Mouse (Mus musculus) G1E (cell line): ENCODE data around the gene Cysrt1. TPM values are rescaled to one million over a fixed set of nuclear protein-coding genes. Genes with fewer than 3 reads are reported as not detected.
A peak's percentile ranks its signal among the peaks of the same experiment; 100 is the strongest.

ENCODE experiments used
- ATAC-seq: 2 replicates; pipeline ENCODE4 v1.8.0; 2016; ENCODE audit warnings: mild to moderate bottlenecking; ENCODE audit not compliant: insufficient number of reproducible peaks, poor library complexity, low FRiP score, severe bottlenecking; ENCODE audit errors: extremely low read depth
- DNase-seq: peaks from one replicate; pipeline ENCODE4 v3.0.0; 2012; ENCODE audit warnings: low spot score
- H3K27me3 ChIP-seq: 2 replicates; pipeline ENCODE4 v1.6.1; 2012; ENCODE audit warnings: mild to moderate bottlenecking, low read length, inconsistent platforms; ENCODE audit not compliant: insufficient read depth
- H3K36me3 ChIP-seq: replicated peaks from 2 replicates; pipeline ENCODE3; 2012; ENCODE audit warnings: mild to moderate bottlenecking, inconsistent platforms
- H3K4me1 ChIP-seq: 2 replicates; pipeline ENCODE4 v1.6.1; 2012; ENCODE audit warnings: low read depth, low read length, inconsistent platforms, mixed read lengths; ENCODE audit not compliant: insufficient read depth
- H3K4me3 ChIP-seq: 2 replicates; pipeline ENCODE4 v1.5.1; 2012; ENCODE audit warnings: low read depth, mild to moderate bottlenecking, inconsistent platforms, low read length, moderate library complexity, mixed read lengths
- H3K9me3 ChIP-seq: replicated peaks from 2 replicates; pipeline ENCODE4 v1.6.1; 2012; ENCODE audit warnings: inconsistent platforms
- CTCF ChIP-seq: IDR thresholded peaks from 2 replicates; pipeline ENCODE4 v1.5.1; 2012; ENCODE audit warnings: low read depth, low read length, inconsistent platforms, mixed read lengths
- GATA1 ChIP-seq: IDR thresholded peaks from 2 replicates; pipeline ENCODE4 v1.6.1; 2012; ENCODE audit warnings: borderline replicate concordance, low read length, inconsistent platforms, mixed read lengths
- GATA2 ChIP-seq: IDR thresholded peaks from 2 replicates; pipeline ENCODE4 v1.6.1; 2012; ENCODE audit warnings: low read depth, low read length, inconsistent platforms, borderline replicate concordance
- POLR2AphosphoS5 ChIP-seq: IDR thresholded peaks from 2 replicates; pipeline ENCODE4 v1.6.1; 2012; ENCODE audit warnings: low read depth, low read length, inconsistent platforms; ENCODE audit not compliant: insufficient replicate concordance
- TAL1 ChIP-seq: conservative IDR thresholded peaks from 2 replicates; pipeline ENCODE4 v1.6.1; 2012; ENCODE audit warnings: low read depth, low read length, inconsistent platforms, mixed read lengths
- polyA plus RNA-seq: library from polyadenylated mRNA; stranded (reverse); fragments of >175 nt; gene quantifications from 2 replicates; pipeline ENCODE4 v1.2.3, GENCODE M21; 2012
- total RNA-seq, 2 experiments: library from RNA; stranded (forward) in 1 of 2; stranded (reverse) in 1 of 2; fragments of 200-1000 nt in 1 of 2; fragments of >200 nt in 1 of 2; fragmentation: Nextera tagmentation in 1 of 2; gene quantifications; 2 replicates each; pipeline ENCODE4 v1.2.3; 2014 to 2017

The Cysrt1 gene
- total and polyA plus RNA-seq, 3 experiments: not detected

DNA sequence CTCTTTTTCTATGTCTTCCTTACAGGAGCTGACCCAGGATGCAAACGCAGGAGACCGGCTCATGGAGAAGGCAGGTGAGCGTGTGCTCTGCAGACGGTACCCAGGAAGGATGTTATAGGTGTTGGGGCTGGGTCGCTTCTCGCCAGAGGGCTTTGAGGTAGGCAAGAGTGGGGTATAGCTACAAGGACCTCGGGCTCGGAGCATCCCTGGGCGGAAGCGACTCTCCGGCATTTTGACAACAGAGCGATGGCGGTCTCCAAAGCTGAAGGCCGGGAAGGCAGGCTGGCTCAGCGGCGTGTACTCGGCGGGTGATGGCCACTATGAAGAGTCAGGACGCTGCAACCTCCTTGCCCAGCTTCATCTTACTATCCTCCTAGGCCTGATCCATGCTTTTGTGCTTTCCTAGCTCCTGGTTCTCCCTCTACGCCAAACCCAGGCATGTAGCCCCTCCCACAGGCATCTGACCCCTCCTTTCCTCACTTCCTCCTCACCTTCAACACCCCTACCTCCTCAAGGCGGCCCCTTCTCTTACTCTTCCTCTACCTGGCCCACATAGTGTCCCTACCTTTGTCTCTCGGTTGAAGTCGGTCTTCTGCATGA lies 28.9 kb downstream of the Cysrt1 start:
- peaks cover 20% of the 10 kb centered on the region for H3K36me3 ChIP-seq
- ATAC-seq: no peak
- DNase-seq: no peak
- H3K9me3 ChIP-seq: no peaks in the 10 kb centered on the region
- H3K4me3 ChIP-seq: no peak overlapping the region
- peaks cover 42% of the 10 kb centered on the region for H3K4me1 ChIP-seq
- no peak for TF ChIP-seq GATA2
- no peak for TF ChIP-seq GATA1
- no peak for TF ChIP-seq TAL1
- TF ChIP-seq POLR2AphosphoS5: no peak
- no peak for TF ChIP-seq CTCF
- H3K27me3 ChIP-seq: peaks cover 17% of the 10 kb centered on the region

DNA sequence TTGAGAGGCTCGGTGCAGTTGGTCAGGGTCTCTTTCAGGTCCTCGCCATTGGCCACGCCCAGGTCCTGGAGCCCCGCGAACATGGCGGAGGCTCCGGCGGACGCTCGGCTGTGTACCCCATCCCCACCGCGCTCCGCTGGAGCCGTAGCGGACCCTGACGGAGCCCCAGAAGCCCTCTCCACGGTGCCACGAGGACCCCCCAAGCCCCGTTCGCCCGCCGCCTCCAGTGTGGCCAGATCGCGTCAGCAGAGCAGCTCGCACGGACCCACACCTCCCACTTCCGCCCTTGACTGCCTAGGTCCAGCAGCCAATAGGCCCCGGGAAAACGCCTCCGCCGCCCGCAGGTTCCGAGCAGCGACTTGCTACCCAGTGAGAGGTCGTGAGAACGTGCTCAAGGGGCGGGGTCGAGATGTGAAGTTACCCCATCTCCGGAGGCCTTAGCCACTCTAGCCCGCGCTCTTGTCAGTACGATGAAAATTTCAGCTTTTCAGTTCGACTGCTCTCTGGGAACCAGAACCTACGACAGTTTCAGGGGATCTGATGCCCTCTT lies 31.1 kb downstream of the Cysrt1 start, which contains the start of gene Nelfb:
Gene Nelfb (minus strand): TSS at position 369 of the 550 bp plus-strand sequence.
- Histone ChIP-seq H3K4me3 (peak within 1 kb of the TSS; percentile 90), H3K4me1 (peaks cover 58% of the 10 kb centered on the region), H3K27me3 (peaks cover 14% of the 10 kb centered on the region), H3K36me3 (peaks cover 42% of the 10 kb centered on the region), H3K9me3 (no peaks in the 10 kb centered on the region)
- ATAC-seq (peak; percentile 83), DNase-seq (peak; percentile 91)
- TF ChIP-seq GATA1 (no peak), GATA2 (no peak), TAL1 (no peak), POLR2AphosphoS5 (no peak), CTCF (no peak)

DNA sequence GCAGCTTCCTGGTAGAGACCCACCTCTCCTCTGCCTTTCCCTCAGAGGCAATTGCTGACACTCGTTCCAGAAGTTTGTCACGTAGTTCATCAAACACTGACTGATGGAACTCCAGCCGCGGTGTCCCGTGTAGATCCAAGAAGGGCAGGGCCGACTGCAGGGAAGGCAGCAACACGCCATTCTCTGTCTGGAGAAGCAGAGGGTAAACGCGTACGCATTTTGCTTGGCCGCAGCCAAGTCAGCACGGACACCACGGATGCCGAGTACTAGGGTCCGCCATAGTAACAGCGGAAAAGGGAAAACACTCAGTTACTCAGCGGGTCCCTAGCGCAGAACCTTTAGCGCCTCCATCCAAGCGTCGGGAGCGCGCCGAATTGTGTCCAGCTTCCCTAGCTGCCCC lies 31.6 kb downstream of the Cysrt1 start:
- Histone ChIP-seq H3K36me3 (peaks cover 47% of the 10 kb centered on the region), H3K27me3 (peaks cover 9% of the 10 kb centered on the region), H3K9me3 (no peaks in the 10 kb centered on the region), H3K4me3 (peak overlapping the region; percentile 90), H3K4me1 (peaks cover 63% of the 10 kb centered on the region)
- DNase-seq (no peak), ATAC-seq (no peak)
- TF ChIP-seq POLR2AphosphoS5 (no peak), GATA2 (no peak), TAL1 (no peak)

DNA sequence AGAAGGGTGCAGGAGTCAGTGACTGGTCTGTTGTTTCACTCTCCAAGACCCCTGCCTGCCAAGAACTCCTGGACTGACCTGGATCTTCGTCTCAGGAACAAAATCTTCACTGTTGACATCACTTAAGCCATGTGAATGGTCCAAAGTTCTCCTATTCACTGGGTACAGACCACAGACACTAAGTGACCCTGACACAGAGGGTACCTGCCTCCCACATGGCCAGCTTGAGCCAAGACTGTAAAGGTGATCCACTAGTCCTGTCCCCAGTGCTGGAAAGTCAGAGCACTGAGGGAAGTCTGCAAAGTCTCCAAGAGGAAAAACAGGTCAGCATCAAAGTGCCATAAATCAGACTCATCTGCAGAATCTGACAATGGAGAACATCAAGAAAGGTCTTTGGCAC lies 34.7 kb downstream of the Cysrt1 start:
- no peak for ATAC-seq
- Histone ChIP-seq H3K4me1 (peaks cover 53% of the 10 kb centered on the region), H3K9me3 (no peaks in the 10 kb centered on the region), H3K36me3 (peaks cover 78% of the 10 kb centered on the region), H3K4me3 (no peak overlapping the region), H3K27me3 (no peaks in the 10 kb centered on the region)
- no peak for DNase-seq
- no peak for TF ChIP-seq GATA2
- no peak for TF ChIP-seq POLR2AphosphoS5
- TF ChIP-seq CTCF: no peak
- no peak for TF ChIP-seq GATA1
- TF ChIP-seq TAL1: no peak

DNA sequence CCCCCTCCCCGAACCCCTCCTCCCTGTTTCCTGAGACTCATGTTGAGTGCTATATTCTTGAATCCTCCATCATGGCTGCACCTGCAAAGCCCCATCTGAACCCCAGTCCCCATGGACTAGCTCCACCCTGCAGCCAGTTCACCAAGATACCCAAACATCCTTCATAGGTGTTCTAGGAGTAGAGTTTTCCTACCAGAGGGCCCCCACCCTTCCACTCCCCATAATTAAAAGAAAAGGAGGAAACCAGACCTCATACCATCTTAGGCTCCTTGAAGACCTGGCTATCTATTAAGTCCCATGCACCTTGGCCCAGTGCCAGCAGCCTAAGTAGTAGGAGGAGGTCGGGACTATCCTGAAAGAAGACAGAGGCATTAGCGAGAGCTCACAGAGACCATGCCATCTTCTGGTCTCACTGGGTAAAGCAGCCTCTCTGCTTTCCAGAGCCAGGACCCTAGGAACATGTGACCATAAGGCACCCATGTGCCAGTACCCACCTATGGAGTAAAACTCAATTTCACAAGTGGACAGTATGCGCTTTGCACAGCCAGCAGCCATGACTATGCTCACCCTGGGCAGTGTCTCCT lies 38.5 kb downstream of the Cysrt1 start:
- Histone ChIP-seq H3K4me1 (peaks cover 32% of the 10 kb centered on the region), H3K9me3 (no peaks in the 10 kb centered on the region), H3K36me3 (peaks cover 99% of the 10 kb centered on the region), H3K4me3 (no peak overlapping the region), H3K27me3 (no peaks in the 10 kb centered on the region)
- ATAC-seq (no peak; the same call in 1 of the 2 replicates), DNase-seq (no peak)
- no peak for TF ChIP-seq TAL1
- TF ChIP-seq GATA1: no peak
- no peak for TF ChIP-seq POLR2AphosphoS5
- TF ChIP-seq GATA2: no peak
- TF ChIP-seq CTCF: no peak

DNA sequence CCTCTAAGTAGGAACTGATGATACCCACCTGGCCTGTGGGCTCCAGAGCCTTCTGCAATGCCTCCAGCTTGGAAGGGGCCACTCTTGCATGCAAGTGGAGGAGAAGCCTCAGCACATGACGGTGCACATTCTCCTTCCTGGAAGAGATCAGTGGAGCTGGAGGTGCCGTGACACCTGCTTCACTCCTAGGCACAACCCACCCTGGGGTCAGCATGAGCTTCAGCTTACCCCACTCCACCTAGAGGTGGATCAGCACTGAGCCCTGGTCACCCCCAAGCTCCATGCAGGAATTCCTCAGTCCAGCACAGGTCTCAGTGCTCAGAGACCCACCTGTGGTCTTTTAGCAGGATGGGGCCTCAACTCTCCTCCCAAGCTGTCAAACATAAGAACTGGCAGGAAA lies 41.6 kb downstream of the Cysrt1 start:
- DNase-seq: no peak
- ATAC-seq: no peak
- H3K36me3 ChIP-seq: peaks cover 83% of the 10 kb centered on the region

More for the DNA sequence above, 41.6 kb downstream of the Cysrt1 start:
- Histone ChIP-seq H3K4me3 (no peak overlapping the region), H3K4me1 (peaks cover 35% of the 10 kb centered on the region), H3K9me3 (no peaks in the 10 kb centered on the region), H3K27me3 (no peaks in the 10 kb centered on the region)
- TF ChIP-seq TAL1 (no peak), POLR2AphosphoS5 (no peak), GATA1 (no peak), CTCF (no peak), GATA2 (no peak)
